Mouse (Mus musculus): Measurements from ENCODE around the gene Stx1b. TPM values are rescaled to one million over a fixed set of nuclear protein-coding genes. Genes with fewer than 3 reads are reported as not detected.

The Stx1b gene
- total RNA-seq, 2 experiments from 2014 or later = 329 to 362 TPM

GRCm38 (mm10) chr7:127760478-127760877 lies 63.9 kb downstream of the Stx1b start:
- DNase-seq (ENCODE audit: extremely low spot score in 1 of 2, low spot score in 1 of 2) = no peak

- no peak for DNase-seq (ENCODE audit: extremely low spot score in 1 of 2, low spot score in 1 of 2)
These were observed 64.6 kb downstream of the Stx1b start for GRCm38 (mm10) chr7:127759716-127760115.

Other genes starting within 250 kb of the Stx1b start
- gene Ccdc189, start 236.0 kb downstream of the Stx1b start, total RNA-seq (2021) = 10 to 100 TPM in 1 of 2 experiments, 1 to 10 TPM in 1; 10.0 to 11.1 TPM
- gene Rnf40, start 235.8 kb downstream of the Stx1b start, total RNA-seq (2021) = 10 to 100 TPM; 67.2 to 80.8 TPM
- 10 to 100 TPM; 21.3 to 23.3 TPM for gene Zfp629, start 208.8 kb downstream of the Stx1b start, total RNA-seq (2021)
- gene Bcl7c, start 115.6 kb downstream of the Stx1b start, total RNA-seq (2021) = 10 to 100 TPM; 24.0 to 25.7 TPM
- 1 to 10 TPM; 2.4 TPM for gene Ctf1, start 111.8 kb downstream of the Stx1b start, total RNA-seq (2021)
- not detected for gene Ctf2, start 92.4 kb downstream of the Stx1b start, total RNA-seq (2021)
- 10 to 100 TPM; 63.4 to 66.7 TPM for gene Fbxl19, start 80.0 kb downstream of the Stx1b start, total RNA-seq (2021)
- 10 to 100 TPM; 28.7 to 33.2 TPM for gene Orai3, start 54.7 kb downstream of the Stx1b start, total RNA-seq (2021)
- 10 to 100 TPM; 35.1 to 50.0 TPM for gene Setd1a, start 47.9 kb downstream of the Stx1b start, total RNA-seq (2021)
- gene Gm49388, start 38.9 kb downstream of the Stx1b start, total RNA-seq (2021) = 1 to 10 TPM; 3.7 to 5.7 TPM
- gene Hsd3b7, start 23.9 kb downstream of the Stx1b start, total RNA-seq (2021) = 1 to 10 TPM; 4.5 to 5.3 TPM
- gene Stx4a, start 255 bp downstream of the Stx1b start, total RNA-seq (2021) = 10 to 100 TPM; 59.9 to 62.5 TPM
- gene Zfp646, start 51.7 kb upstream of the Stx1b start, total RNA-seq (2021) = 10 to 100 TPM; 30.8 to 31.3 TPM
- 10 to 100 TPM; 20.4 to 25.8 TPM for gene Zfp668, start 52.3 kb upstream of the Stx1b start, total RNA-seq (2021)
- gene Prss53, start 66.4 kb upstream of the Stx1b start, total RNA-seq (2021) = 1 to 10 TPM; 1.9 to 2.6 TPM
- not detected for gene Gm21974, start 70.9 kb upstream of the Stx1b start, total RNA-seq (2021)
- 10 to 100 TPM; 21.6 to 30.4 TPM for gene Vkorc1, start 71.1 kb upstream of the Stx1b start, total RNA-seq (2021)
- 10 to 100 TPM; 41.4 to 51.6 TPM for gene Bckdk, start 79.5 kb upstream of the Stx1b start, total RNA-seq (2021)
- 10 to 100 TPM; 27.8 to 33.9 TPM for gene Kat8, start 88.0 kb upstream of the Stx1b start, total RNA-seq (2021)
- gene Prss8, start 105.6 kb upstream of the Stx1b start, total RNA-seq (2021) = under 1 TPM; 0.35 to 0.52 TPM
- 10 to 100 TPM; 10.6 to 13.5 TPM for gene Prss36, start 122.2 kb upstream of the Stx1b start, total RNA-seq (2021)
- 100 to 1,000 TPM; 270 to 376 TPM for gene Fus, start 142.9 kb upstream of the Stx1b start, total RNA-seq (2021)
- 1 to 10 TPM; 1.4 to 3.4 TPM for gene Pycard, start 169.3 kb upstream of the Stx1b start, total RNA-seq (2021)
- under 1 TPM; 0.21 to 0.25 TPM for gene Trim72, start 179.4 kb upstream of the Stx1b start, total RNA-seq (2021)
- 10 to 100 TPM; 13.1 to 13.9 TPM for gene Itgam, start 238.1 kb upstream of the Stx1b start, total RNA-seq (2021)
- not detected for gene Gm49368, start 238.1 kb upstream of the Stx1b start, total RNA-seq (2021)

All from layer of hippocampus, postnatal 25 days (tissue).